Mouse (Mus musculus) spleen, embryonic (tissue): ENCODE measurements around the gene Ankrd17.

Experiments used
- CTCF ChIA-PET: fragments of 350-600 bp; sonication (Branson Sonifier 250); formaldehyde crosslinking; loops from one replicate; lab custom pipeline; 2022; lab: Charles Lee

Gene Ankrd17

GRCm38 (mm10) chr5:90366121-90367066 is at the start of gene Ankrd17:
Gene Ankrd17, minus strand, starts transcription at chr5:90366577.
- CTCF ChIA-PET = no interaction called here

GRCm38 (mm10) chr5:90414925-90415295 is 48.5 kb upstream of the Ankrd17 start:
- CTCF ChIA-PET = no interaction called here

- CTCF ChIA-PET = interaction anchor here (0.6 kb wide), 1 partner anchor 225 kb away, joined by 4 read pairs; no protein-coding TSS in a partner anchor
These were observed 48.0 kb upstream of the Ankrd17 start for GRCm38 (mm10) chr5:90414142-90414924.

- CTCF ChIA-PET = no interaction called here
These were observed 38.8 kb upstream of the Ankrd17 start for GRCm38 (mm10) chr5:90405210-90405609.

GRCm38 (mm10) chr5:90396817-90397216 is 30.4 kb upstream of the Ankrd17 start:
- CTCF ChIA-PET = no interaction called here

- CTCF ChIA-PET = interaction anchor here (1.1 kb wide), 1 partner anchor 109 kb away, joined by 3 read pairs; no protein-coding TSS in a partner anchor
These were observed 27.9 kb upstream of the Ankrd17 start for GRCm38 (mm10) chr5:90394322-90394721.

GRCm38 (mm10) chr5:90393764-90394163 is 27.4 kb upstream of the Ankrd17 start:
- CTCF ChIA-PET = interaction anchor here (1.1 kb wide), 1 partner anchor 110 kb away, joined by 3 read pairs; no protein-coding TSS in a partner anchor

- CTCF ChIA-PET = interaction anchor here (1.4 kb wide), 1 partner anchor 180 kb away, joined by 5 read pairs; no protein-coding TSS in a partner anchor
These were observed 16.7 kb upstream of the Ankrd17 start for GRCm38 (mm10) chr5:90383080-90383479.

- CTCF ChIA-PET = no interaction called here
These were observed 15.1 kb upstream of the Ankrd17 start for GRCm38 (mm10) chr5:90381458-90381857.

GRCm38 (mm10) chr5:90373708-90374107 is 7.3 kb upstream of the Ankrd17 start:
- CTCF ChIA-PET = no interaction called here

- CTCF ChIA-PET = no interaction called here
These were observed 4.0 kb upstream of the Ankrd17 start for GRCm38 (mm10) chr5:90370401-90370800.

GRCm38 (mm10) chr5:90367067-90367303 is 608 bp upstream of the Ankrd17 start, which contains the start of gene Gm9958:
Gene Gm9958, plus strand, starts transcription at chr5:90367204.
- CTCF ChIA-PET = no interaction called here

- CTCF ChIA-PET = no interaction called here
These were observed 1.0 kb downstream of the Ankrd17 start for GRCm38 (mm10) chr5:90365141-90365951.

GRCm38 (mm10) chr5:90364526-90364925 is 1.9 kb downstream of the Ankrd17 start:
- CTCF ChIA-PET = interaction anchor here (0.5 kb wide), 1 partner anchor 12 kb away, joined by 3 read pairs; no protein-coding TSS in a partner anchor

GRCm38 (mm10) chr5:90355824-90356223 is 10.6 kb downstream of the Ankrd17 start:
- CTCF ChIA-PET = no interaction called here

GRCm38 (mm10) chr5:90353552-90354317 is 12.6 kb downstream of the Ankrd17 start:
- CTCF ChIA-PET = interaction anchor here (0.5 kb wide), 1 partner anchor 15 kb away, joined by 4 read pairs; no protein-coding TSS in a partner anchor

- CTCF ChIA-PET = no interaction called here
These were observed 19.5 kb downstream of the Ankrd17 start for GRCm38 (mm10) chr5:90346877-90347276.

GRCm38 (mm10) chr5:90340847-90341246 is 25.5 kb downstream of the Ankrd17 start:
- CTCF ChIA-PET = no interaction called here

GRCm38 (mm10) chr5:90339953-90340343 is 26.4 kb downstream of the Ankrd17 start:
- CTCF ChIA-PET = no interaction called here

GRCm38 (mm10) chr5:90339129-90339952 is 27.0 kb downstream of the Ankrd17 start:
- CTCF ChIA-PET = no interaction called here
